Mouse (Mus musculus): ENCODE measurements at regions not wholly inside any gene's neighbourhood (a gene's known extent, or its start where the extent isn't known, plus 50 kb on each side); places are given as distances from the start of the nearest gene placed in this dataset.

- no peak for DNase-seq (ENCODE audit: low spot score)
- intact Hi-C loops (cut with DNase I) = no loop called here
Measured at GRCm38 (mm10) chr1:183692756-183693155, 274.7 kb downstream of the Hhipl2 start.

GRCm38 (mm10) chr1:183699284-183699683 is 281.3 kb downstream of the Hhipl2 start:
- intact Hi-C loops (cut with DNase I) = no loop called here
- no peak for DNase-seq (ENCODE audit: low spot score)

GRCm38 (mm10) chr1:183702888-183703287 is 284.9 kb downstream of the Hhipl2 start:
- intact Hi-C loops (cut with DNase I) = no loop called here
- no peak for DNase-seq (ENCODE audit: low spot score)

GRCm38 (mm10) chr1:183712895-183713294 is 294.9 kb downstream of the Hhipl2 start:
- no peak for DNase-seq (ENCODE audit: low spot score)
- intact Hi-C loops (cut with DNase I) = no loop called here

- intact Hi-C loops (cut with DNase I) = no loop called here
- no peak for DNase-seq (ENCODE audit: low spot score)
Measured at GRCm38 (mm10) chr1:183717060-183717459, 296.0 kb upstream of the Dusp10 start.

- intact Hi-C loops (cut with DNase I) = no loop called here
- no peak for DNase-seq (ENCODE audit: low spot score)
Measured at GRCm38 (mm10) chr1:183749126-183749525, 264.0 kb upstream of the Dusp10 start.

- intact Hi-C loops (cut with DNase I) = no loop called here
- no peak for DNase-seq (ENCODE audit: low spot score)
Measured at GRCm38 (mm10) chr1:183754500-183754899, 258.6 kb upstream of the Dusp10 start.

GRCm38 (mm10) chr1:183756716-183757115 is 256.4 kb upstream of the Dusp10 start:
- no peak for DNase-seq (ENCODE audit: low spot score)
- intact Hi-C loops (cut with DNase I) = no loop called here

GRCm38 (mm10) chr1:183763864-183764726 is 249.0 kb upstream of the Dusp10 start:
- intact Hi-C loops (cut with DNase I) = loop anchor here (10.0 kb wide), 1 partner anchor 331 kb away; no protein-coding TSS in a partner anchor

GRCm38 (mm10) chr1:183772844-183773243 is 240.3 kb upstream of the Dusp10 start:
- DNase-seq (ENCODE audit: low spot score) = no peak
- intact Hi-C loops (cut with DNase I) = no loop called here

More at GRCm38 (mm10) chr1:183763864-183764726, 249.0 kb upstream of the Dusp10 start:
- DNase-seq (ENCODE audit: low spot score) = no peak

- intact Hi-C loops (cut with DNase I) = no loop called here
- DNase-seq (ENCODE audit: low spot score) = no peak
Measured at GRCm38 (mm10) chr1:183780180-183780579, 232.9 kb upstream of the Dusp10 start.

- DNase-seq (ENCODE audit: low spot score) = no peak
- intact Hi-C loops (cut with DNase I) = no loop called here
Measured at GRCm38 (mm10) chr1:183780779-183781178, 232.3 kb upstream of the Dusp10 start.

GRCm38 (mm10) chr1:183783440-183784130 is 229.5 kb upstream of the Dusp10 start:
- intact Hi-C loops (cut with DNase I) = no loop called here
- DNase-seq (ENCODE audit: low spot score) = no peak

- intact Hi-C loops (cut with DNase I) = no loop called here
Measured at GRCm38 (mm10) chr1:183792230-183792813, 220.8 kb upstream of the Dusp10 start.

GRCm38 (mm10) chr1:183793324-183793723 is 219.8 kb upstream of the Dusp10 start:
- no peak for DNase-seq (ENCODE audit: low spot score)
- intact Hi-C loops (cut with DNase I) = no loop called here

More at GRCm38 (mm10) chr1:183792230-183792813, 220.8 kb upstream of the Dusp10 start:
- DNase-seq (ENCODE audit: low spot score) = no peak

- no peak for DNase-seq (ENCODE audit: low spot score)
- intact Hi-C loops (cut with DNase I) = no loop called here
Measured at GRCm38 (mm10) chr1:183793913-183794445, 219.1 kb upstream of the Dusp10 start.

- intact Hi-C loops (cut with DNase I) = no loop called here
- DNase-seq (ENCODE audit: low spot score) = no peak
Measured at GRCm38 (mm10) chr1:183802351-183802750, 210.8 kb upstream of the Dusp10 start.

- DNase-seq (ENCODE audit: low spot score) = no peak
- intact Hi-C loops (cut with DNase I) = no loop called here
Measured at GRCm38 (mm10) chr1:183803357-183803756, 209.7 kb upstream of the Dusp10 start.

GRCm38 (mm10) chr1:183803826-183804225 is 209.3 kb upstream of the Dusp10 start:
- intact Hi-C loops (cut with DNase I) = no loop called here
- no peak for DNase-seq (ENCODE audit: low spot score)

GRCm38 (mm10) chr1:183804295-183804694 is 208.8 kb upstream of the Dusp10 start:
- intact Hi-C loops (cut with DNase I) = no loop called here

More at GRCm38 (mm10) chr1:183804295-183804694, 208.8 kb upstream of the Dusp10 start:
- DNase-seq (ENCODE audit: low spot score) = no peak

Data from heart, postnatal 25 days (tissue).